Mouse (Mus musculus) erythroblast, embryonic 14.5 days (primary cell): Measurements from ENCODE around the gene Atf4. TPM values are rescaled to one million over a fixed set of nuclear protein-coding genes. Genes with fewer than 3 reads are reported as not detected.

Source experiments
- H3K27me3 ChIP-seq: 2 replicates; pipeline ENCODE4 v1.6.1; 2012; ENCODE audit warnings: inconsistent platforms; ENCODE audit not compliant: control insufficient read depth
- H3K36me3 ChIP-seq: 2 replicates; pipeline ENCODE4 v1.6.1; 2012; ENCODE audit warnings: mild to moderate bottlenecking, inconsistent platforms; ENCODE audit not compliant: control insufficient read depth
- H3K4me1 ChIP-seq: 2 replicates; pipeline ENCODE4 v1.6.1; 2012; ENCODE audit warnings: inconsistent platforms; ENCODE audit not compliant: control insufficient read depth
- H3K4me3 ChIP-seq: replicated peaks from 2 replicates; pipeline ENCODE3; 2012; ENCODE audit warnings: moderate library complexity, mild to moderate bottlenecking, inconsistent platforms
- H3K9me3 ChIP-seq: 2 replicates; pipeline ENCODE4 v1.6.1; 2012; ENCODE audit warnings: low read length, inconsistent platforms, mixed read lengths; ENCODE audit not compliant: control insufficient read depth
- GATA1 ChIP-seq: IDR thresholded peaks from 2 replicates; pipeline ENCODE4 v1.6.1; 2012; ENCODE audit warnings: low read length, inconsistent platforms, mixed read lengths
- TAL1 ChIP-seq: IDR thresholded peaks from 3 replicates; pipeline ENCODE4 v1.6.1; 2012; ENCODE audit warnings: low read length, inconsistent platforms, mixed read lengths
- polyA plus RNA-seq: library from polyadenylated mRNA; stranded (reverse); fragments of >175 nt; gene quantifications from 2 replicates; pipeline ENCODE4 v1.2.3, GENCODE M21; 2012

Gene Atf4
- polyA plus RNA-seq, 1 experiment: 68.9 TPM

- TF ChIP-seq TAL1 (no peak), GATA1 (no peak)
- Histone ChIP-seq H3K9me3 (peaks cover 20% of the 10 kb centered on the region), H3K4me3 (no peak overlapping the region), H3K27me3 (peaks cover 7% of the 10 kb centered on the region), H3K4me1 (no peaks in the 10 kb centered on the region), H3K36me3 (no peaks in the 10 kb centered on the region)
Observed at GRCm38 (mm10) chr15:80271858-80272396, 16.9 kb downstream of the Atf4 start.

- Histone ChIP-seq H3K4me3 (no peak overlapping the region), H3K36me3 (no peaks in the 10 kb centered on the region), H3K9me3 (no peaks in the 10 kb centered on the region), H3K27me3 (peaks cover 9% of the 10 kb centered on the region), H3K4me1 (no peaks in the 10 kb centered on the region)
- TF ChIP-seq TAL1: no peak
- TF ChIP-seq GATA1: no peak
Observed at GRCm38 (mm10) chr15:80277107-80277506, 22.1 kb downstream of the Atf4 start.

- TF ChIP-seq TAL1 (no peak), GATA1 (no peak)
- peaks cover 11% of the 10 kb centered on the region for H3K27me3 ChIP-seq
- no peaks in the 10 kb centered on the region for H3K36me3 ChIP-seq
- no peaks in the 10 kb centered on the region for H3K9me3 ChIP-seq
- no peaks in the 10 kb centered on the region for H3K4me1 ChIP-seq
- no peak overlapping the region for H3K4me3 ChIP-seq
Observed at GRCm38 (mm10) chr15:80277625-80278024, 22.6 kb downstream of the Atf4 start.

- TF ChIP-seq TAL1: no peak
- TF ChIP-seq GATA1: no peak
- Histone ChIP-seq H3K36me3 (no peaks in the 10 kb centered on the region), H3K27me3 (peaks cover 8% of the 10 kb centered on the region), H3K9me3 (no peaks in the 10 kb centered on the region), H3K4me1 (no peaks in the 10 kb centered on the region), H3K4me3 (no peak overlapping the region)
Observed at GRCm38 (mm10) chr15:80278121-80278759, 23.3 kb downstream of the Atf4 start.

GRCm38 (mm10) chr15:80279053-80279452 is 24.1 kb downstream of the Atf4 start:
- Histone ChIP-seq H3K27me3 (peaks cover 7% of the 10 kb centered on the region), H3K36me3 (no peaks in the 10 kb centered on the region), H3K9me3 (no peaks in the 10 kb centered on the region), H3K4me3 (no peak overlapping the region), H3K4me1 (no peaks in the 10 kb centered on the region)
- no peak for TF ChIP-seq TAL1
- TF ChIP-seq GATA1: no peak

- peaks cover 20% of the 10 kb centered on the region for H3K27me3 ChIP-seq
- no peaks in the 10 kb centered on the region for H3K4me1 ChIP-seq
- no peaks in the 10 kb centered on the region for H3K36me3 ChIP-seq
- H3K9me3 ChIP-seq: no peaks in the 10 kb centered on the region
- TF ChIP-seq TAL1 (no peak), GATA1 (no peak)
- no peak overlapping the region for H3K4me3 ChIP-seq
Observed at GRCm38 (mm10) chr15:80280646-80281045, 25.7 kb downstream of the Atf4 start.

GRCm38 (mm10) chr15:80286851-80287415 is 31.9 kb downstream of the Atf4 start, which contains the start of gene Cacna1i:
Gene Cacna1i, plus strand, starts transcription at chr15:80287238.
- no peaks in the 10 kb centered on the region for H3K36me3 ChIP-seq
- H3K4me1 ChIP-seq: peaks cover 6% of the 10 kb centered on the region
- TF ChIP-seq TAL1 (no peak), GATA1 (no peak)
- no peak within 1 kb of the TSS for H3K4me3 ChIP-seq
- H3K9me3 ChIP-seq: no peaks in the 10 kb centered on the region
- peaks cover 67% of the 10 kb centered on the region for H3K27me3 ChIP-seq

GRCm38 (mm10) chr15:80288036-80288435 is 33.1 kb downstream of the Atf4 start:
- H3K4me3 ChIP-seq: no peak overlapping the region
- peaks cover 6% of the 10 kb centered on the region for H3K4me1 ChIP-seq
- no peak for TF ChIP-seq TAL1
- TF ChIP-seq GATA1: no peak
- no peaks in the 10 kb centered on the region for H3K36me3 ChIP-seq
- no peaks in the 10 kb centered on the region for H3K9me3 ChIP-seq
- H3K27me3 ChIP-seq: peaks cover 65% of the 10 kb centered on the region

GRCm38 (mm10) chr15:80289436-80289835 is 34.5 kb downstream of the Atf4 start:
- Histone ChIP-seq H3K36me3 (no peaks in the 10 kb centered on the region), H3K4me3 (no peak overlapping the region), H3K4me1 (peaks cover 6% of the 10 kb centered on the region), H3K9me3 (no peaks in the 10 kb centered on the region), H3K27me3 (peaks cover 59% of the 10 kb centered on the region)
- TF ChIP-seq GATA1: no peak
- TF ChIP-seq TAL1: no peak

- no peaks in the 10 kb centered on the region for H3K36me3 ChIP-seq
- H3K9me3 ChIP-seq: peaks cover 4% of the 10 kb centered on the region
- H3K4me3 ChIP-seq: no peak overlapping the region
- no peak for TF ChIP-seq TAL1
- no peak for TF ChIP-seq GATA1
- H3K4me1 ChIP-seq: no peaks in the 10 kb centered on the region
- no peaks in the 10 kb centered on the region; the same call in 1 of the 2 replicates for H3K27me3 ChIP-seq
Observed at GRCm38 (mm10) chr15:80297146-80297545, 42.2 kb downstream of the Atf4 start.
